Mouse (Mus musculus) lung, postnatal 4 days (tissue): Measurements from ENCODE around the gene Dnajc3.

Experiments used
- DNase-seq, 2 experiments: peaks; one replicate each; pipeline ENCODE4 v3.0.0; 2021

Gene Dnajc3

GRCm38 (mm10) chr14:118937533-118938492, at the start of gene Dnajc3:
Gene Dnajc3 (plus strand): TSS chr14:118937976.
- peak; percentile 100 for DNase-seq

- DNase-seq: no peak
Measured at GRCm38 (mm10) chr14:118890101-118890500, 47.7 kb upstream of the Dnajc3 start.

- no peak for DNase-seq
Measured at GRCm38 (mm10) chr14:118895228-118895627, 42.5 kb upstream of the Dnajc3 start.

- DNase-seq: no peak
Measured at GRCm38 (mm10) chr14:118895655-118896054, 42.1 kb upstream of the Dnajc3 start.

GRCm38 (mm10) chr14:118899940-118900339, 37.8 kb upstream of the Dnajc3 start:
- DNase-seq: no peak

- no peak for DNase-seq
Measured at GRCm38 (mm10) chr14:118900911-118901310, 36.9 kb upstream of the Dnajc3 start.

GRCm38 (mm10) chr14:118903397-118903796, 34.4 kb upstream of the Dnajc3 start:
- no peak for DNase-seq

GRCm38 (mm10) chr14:118903867-118904562, 33.8 kb upstream of the Dnajc3 start:
- no peak for DNase-seq

GRCm38 (mm10) chr14:118907592-118907991, 30.2 kb upstream of the Dnajc3 start:
- no peak for DNase-seq

- DNase-seq: peak; percentile 29 to 75
Measured at GRCm38 (mm10) chr14:118909872-118910271, 27.9 kb upstream of the Dnajc3 start.

GRCm38 (mm10) chr14:118910332-118911222, 27.2 kb upstream of the Dnajc3 start:
- DNase-seq: peak; percentile 73 to 84

- DNase-seq: no peak
Measured at GRCm38 (mm10) chr14:118911521-118911920, 26.3 kb upstream of the Dnajc3 start.

GRCm38 (mm10) chr14:118913651-118914050, 24.1 kb upstream of the Dnajc3 start:
- no peak for DNase-seq

- DNase-seq: peak in 1 of 2 experiments; percentile 34
Measured at GRCm38 (mm10) chr14:118919025-118919424, 18.8 kb upstream of the Dnajc3 start.

GRCm38 (mm10) chr14:118920654-118921053, 17.1 kb upstream of the Dnajc3 start:
- DNase-seq: no peak

GRCm38 (mm10) chr14:118922251-118922650, 15.5 kb upstream of the Dnajc3 start:
- DNase-seq: no peak

- peak; percentile 41 to 67 for DNase-seq
Measured at GRCm38 (mm10) chr14:118922667-118923184, 15.1 kb upstream of the Dnajc3 start.

GRCm38 (mm10) chr14:118924673-118925615, 12.8 kb upstream of the Dnajc3 start, which contains the start of gene Dzip1:
Gene Dzip1 (minus strand): TSS chr14:118925460.
- DNase-seq: peak; percentile 64 to 81

GRCm38 (mm10) chr14:118928565-118928964, 9.2 kb upstream of the Dnajc3 start:
- no peak for DNase-seq

- no peak for DNase-seq
Measured at GRCm38 (mm10) chr14:118929779-118930178, 8.0 kb upstream of the Dnajc3 start.

GRCm38 (mm10) chr14:118930777-118931176, 7.0 kb upstream of the Dnajc3 start:
- DNase-seq: no peak
